Mouse (Mus musculus) naive thymus-derived CD4-positive, alpha-beta T cell, adult 2 months (primary cell): ENCODE measurements around the gene Fam114a1.

Source experiments
- DNase-seq: peaks from one replicate; pipeline ENCODE4 v3.0.0-alpha.2; 2011; ENCODE audit warnings: low read depth

Gene Fam114a1

GRCm38 (mm10) chr5:65057596-65057995, 87.7 kb downstream of the Fam114a1 start:
- no peak for DNase-seq

DNA sequence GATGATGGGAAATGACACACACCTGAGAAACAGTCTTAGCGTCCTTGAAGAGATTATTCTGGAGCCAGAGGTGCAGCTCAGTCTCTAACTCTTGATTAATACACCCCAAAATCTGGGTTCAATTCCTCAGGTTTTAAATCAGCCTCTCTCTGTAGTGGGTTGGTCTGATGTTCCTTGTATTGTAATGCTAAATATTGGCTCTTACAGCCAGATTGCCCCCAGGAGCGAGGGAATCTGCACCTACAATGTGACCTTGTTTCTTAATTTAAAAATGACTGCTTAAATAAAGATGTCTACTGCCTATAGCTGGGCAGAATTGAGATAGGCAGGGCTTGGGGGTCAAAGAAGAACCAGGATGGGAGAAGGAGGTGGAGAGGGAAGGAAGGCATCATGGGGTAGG, 89.9 kb downstream of the Fam114a1 start:
- no peak for DNase-seq

- no peak for DNase-seq
Measured at GRCm38 (mm10) chr5:65062236-65062635, 92.4 kb downstream of the Fam114a1 start.

DNA sequence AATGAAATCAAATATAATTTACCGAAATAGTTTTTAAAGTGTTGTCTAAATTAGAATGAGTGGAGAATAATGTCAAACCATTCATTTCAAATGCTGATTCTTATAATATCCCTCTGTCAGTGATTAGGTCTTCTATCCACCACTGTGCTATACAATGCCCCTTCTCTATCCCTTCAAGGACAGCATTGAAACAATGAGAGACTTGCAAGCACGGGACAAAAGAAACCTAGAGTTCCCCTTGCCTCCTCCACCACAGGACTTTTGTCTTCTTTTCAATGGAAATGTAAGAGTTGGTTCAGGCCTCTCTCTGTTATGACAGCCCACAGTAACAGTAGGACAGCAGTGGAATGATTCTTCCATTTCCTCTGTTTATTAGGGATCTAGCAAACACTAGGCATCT, 93.4 kb downstream of the Fam114a1 start:
- no peak for DNase-seq

GRCm38 (mm10) chr5:65068166-65068565, 98.3 kb downstream of the Fam114a1 start:
- no peak for DNase-seq

- DNase-seq = no peak
Measured at GRCm38 (mm10) chr5:65069872-65070271, 100.0 kb downstream of the Fam114a1 start.

DNA sequence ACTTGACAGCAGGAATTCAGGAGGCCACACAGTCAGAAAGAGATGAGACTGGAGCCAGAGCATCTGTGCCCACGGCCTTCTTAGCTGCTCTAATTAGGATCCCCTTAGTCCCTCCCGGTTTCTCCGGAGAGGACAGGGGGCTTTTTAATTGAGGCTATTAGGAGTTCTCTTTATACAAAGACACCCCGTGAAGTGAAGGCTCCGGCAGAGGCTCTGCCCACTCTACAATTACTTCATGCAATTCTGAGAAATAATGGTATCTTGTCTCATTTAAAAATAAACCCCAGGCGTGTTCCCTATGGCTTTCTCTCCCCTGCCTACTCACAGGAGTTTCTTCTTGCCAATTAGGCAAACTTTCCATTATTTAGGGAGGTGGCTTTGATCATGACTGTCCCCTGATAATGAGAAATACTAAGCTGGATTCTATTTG, 101.8 kb downstream of the Fam114a1 start:
- no peak for DNase-seq

GRCm38 (mm10) chr5:65073247-65073646, 103.4 kb downstream of the Fam114a1 start:
- DNase-seq = no peak

DNA sequence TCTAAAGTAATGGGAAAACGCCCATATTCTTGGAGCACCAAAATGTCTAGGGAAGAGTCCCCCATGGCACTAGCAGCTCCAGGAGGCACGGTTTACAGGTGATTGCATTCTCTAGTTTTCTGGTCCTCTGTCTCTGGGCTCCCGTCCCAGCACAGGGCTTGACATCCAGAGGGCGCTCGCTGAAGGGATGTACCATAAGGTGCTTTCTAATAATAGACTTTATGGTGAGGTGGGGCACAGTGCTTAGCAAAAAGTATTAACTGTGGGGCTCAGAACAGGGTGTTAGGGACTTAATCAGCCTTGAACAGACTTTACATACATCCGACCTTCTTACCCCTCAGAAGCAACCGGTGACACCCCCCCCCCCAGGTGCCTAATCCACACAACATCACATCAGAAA, 104.8 kb downstream of the Fam114a1 start:
- DNase-seq = no peak

DNA sequence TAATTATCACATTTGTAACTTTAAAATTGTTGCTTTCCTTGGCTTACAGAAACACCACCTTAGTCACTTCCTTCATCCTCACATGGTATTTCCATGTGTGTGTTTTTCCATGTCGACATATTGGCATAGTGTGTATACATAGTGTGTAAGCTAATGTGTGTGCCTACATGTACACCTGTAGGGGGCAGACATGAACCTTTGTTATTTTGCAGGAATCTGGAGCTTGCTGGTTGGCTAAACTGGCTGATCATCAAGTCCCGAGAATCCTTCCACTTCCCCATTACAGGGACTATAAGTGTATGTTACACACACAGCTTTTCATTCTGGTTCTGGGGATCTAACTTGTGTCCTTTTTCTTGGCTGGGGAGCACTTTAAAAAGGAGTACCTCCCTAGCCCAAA, 106.2 kb downstream of the Fam114a1 start:
- DNase-seq = peak; percentile 29

GRCm38 (mm10) chr5:65076748-65077147, 106.9 kb downstream of the Fam114a1 start:
- no peak for DNase-seq

DNA sequence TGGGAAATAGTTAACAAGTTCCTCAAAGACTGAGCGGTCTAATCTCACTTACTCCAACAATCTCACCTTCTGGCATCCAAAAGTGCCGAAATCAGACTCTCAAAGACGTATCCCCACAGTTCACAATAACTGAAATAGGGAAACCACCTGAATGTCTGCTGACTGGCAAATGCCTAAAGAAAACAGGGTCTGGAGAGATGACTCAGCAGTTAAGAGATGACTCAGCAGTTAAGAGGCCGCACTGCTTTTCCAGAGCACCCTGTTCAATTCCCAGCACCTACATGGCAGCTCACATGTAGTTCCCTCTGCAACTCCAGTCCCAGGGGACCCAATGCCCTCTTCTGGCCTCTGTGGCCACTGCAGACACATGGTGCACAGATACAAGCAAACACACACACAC, 108.2 kb downstream of the Fam114a1 start:
- DNase-seq = no peak

- DNase-seq = no peak
Measured at GRCm38 (mm10) chr5:65079881-65080280, 110.0 kb downstream of the Fam114a1 start.

- DNase-seq = no peak
Measured at GRCm38 (mm10) chr5:65081836-65082235, 112.0 kb downstream of the Fam114a1 start.

- DNase-seq = no peak
Measured at GRCm38 (mm10) chr5:65086522-65086921, 116.7 kb downstream of the Fam114a1 start.

DNA sequence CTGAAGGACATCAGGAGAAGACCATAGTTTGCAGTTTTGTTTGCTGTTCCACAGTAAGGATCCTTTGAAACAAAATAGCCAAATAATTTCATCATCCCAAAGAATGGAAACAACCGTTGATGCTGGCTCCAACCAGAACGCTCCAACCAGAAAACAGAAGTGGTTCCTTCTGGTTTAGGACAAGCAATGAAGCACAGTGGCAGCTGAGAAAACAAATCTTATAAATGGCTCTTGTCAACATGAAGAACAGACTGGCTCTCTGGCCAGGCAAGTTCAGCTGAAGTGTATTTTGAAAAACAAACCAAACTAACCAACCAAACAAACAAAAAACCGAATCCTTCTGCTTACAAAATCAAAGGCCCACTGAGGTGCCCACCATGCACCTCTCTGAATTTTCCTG, 119.8 kb downstream of the Fam114a1 start:
- DNase-seq = no peak

GRCm38 (mm10) chr5:65091184-65091858, 121.5 kb downstream of the Fam114a1 start:
- DNase-seq = peak; percentile 77
